Mouse (Mus musculus) lung, adult 2 months (tissue): ENCODE data around the gene Vps50.

Source experiments
- CTCF ChIP-seq: fragments of 200-500 bp; IDR thresholded peaks from 2 replicates; pipeline ENCODE4 v1.5.1; 2011; ENCODE audit warnings: mild to moderate bottlenecking, low read length, control low read depth; ENCODE audit not compliant: insufficient read depth
- POLR2A ChIP-seq: fragments of 200-500 bp; IDR thresholded peaks from 2 replicates; pipeline ENCODE4 v1.6.1; 2011; ENCODE audit warnings: low read depth, mild to moderate bottlenecking, control low read depth, low read length, borderline replicate concordance; ENCODE audit errors: extremely low read depth

DNA sequence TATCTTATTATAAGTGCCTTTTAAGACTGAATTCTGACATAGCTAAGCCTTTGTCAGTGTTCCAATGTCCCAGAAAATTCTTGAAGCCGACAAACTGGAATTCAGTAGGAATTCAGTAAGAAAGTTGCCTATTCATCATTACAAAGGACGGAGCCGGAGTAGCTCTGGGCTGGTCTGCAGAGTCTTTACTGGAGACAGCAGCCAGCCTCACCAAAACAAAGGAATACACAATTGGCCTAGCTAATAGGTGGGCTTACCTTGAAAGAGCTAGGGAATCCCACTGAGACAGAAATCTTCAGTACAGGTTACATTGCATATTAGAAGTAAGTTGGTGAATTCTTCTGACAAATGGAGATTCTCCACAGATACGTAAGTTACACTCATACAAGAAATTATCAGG is 59.0 kb downstream of the Vps50 start:
- TF ChIP-seq CTCF (no peak), POLR2A (no peak)
